Mouse (Mus musculus) fibroblast of lung, adult 2 months (primary cell): ENCODE results near the gene Hist3h2a.

ENCODE experiments used
- DNase-seq: peaks from one replicate; pipeline ENCODE4 v3.0.0-alpha.2; 2011; ENCODE audit warnings: low read depth

The Hist3h2a gene

DNA sequence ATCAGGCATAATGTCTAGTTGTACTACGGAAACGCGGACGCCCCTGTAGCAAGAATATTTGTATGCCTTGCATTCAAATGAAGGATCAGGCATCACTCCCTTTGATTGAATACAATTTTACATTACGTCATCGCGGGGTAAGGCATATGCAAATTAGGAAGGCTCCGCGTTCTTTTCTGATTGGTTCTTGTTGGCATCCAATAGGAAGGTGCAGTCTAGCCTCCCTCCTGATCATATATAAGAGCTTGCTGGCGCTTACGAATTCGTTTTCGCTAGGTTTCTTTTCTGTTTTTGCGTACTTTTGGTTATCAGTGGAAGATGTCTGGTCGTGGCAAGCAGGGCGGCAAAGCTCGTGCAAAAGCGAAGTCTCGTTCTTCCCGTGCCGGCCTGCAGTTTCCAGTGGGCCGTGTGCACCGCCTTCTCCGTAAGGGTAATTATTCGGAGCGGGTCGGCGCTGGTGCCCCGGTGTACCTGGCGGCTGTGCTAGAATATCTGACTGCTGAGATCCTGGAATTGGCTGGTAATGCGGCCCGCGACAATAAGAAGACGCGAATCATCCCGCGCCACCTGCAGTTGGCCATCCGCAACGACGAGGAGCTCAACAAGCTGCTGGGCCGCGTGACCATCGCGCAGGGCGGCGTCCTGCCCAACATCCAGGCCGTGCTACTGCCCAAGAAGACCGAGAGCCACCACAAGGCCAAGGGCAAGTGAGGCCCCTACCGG lies at the start of gene Hist3h2a, which contains the start of gene Trim17:
Gene Hist3h2a (plus strand): TSS at position 266 of the 723 bp plus-strand sequence.
Gene Trim17 (plus strand): TSS at position 266 of the 723 bp plus-strand sequence.
- peak; percentile 74 for DNase-seq

GRCm38 (mm10) chr11:58904838-58905237 lies 49.6 kb upstream of the Hist3h2a start:
- DNase-seq = peak; percentile 15

DNA sequence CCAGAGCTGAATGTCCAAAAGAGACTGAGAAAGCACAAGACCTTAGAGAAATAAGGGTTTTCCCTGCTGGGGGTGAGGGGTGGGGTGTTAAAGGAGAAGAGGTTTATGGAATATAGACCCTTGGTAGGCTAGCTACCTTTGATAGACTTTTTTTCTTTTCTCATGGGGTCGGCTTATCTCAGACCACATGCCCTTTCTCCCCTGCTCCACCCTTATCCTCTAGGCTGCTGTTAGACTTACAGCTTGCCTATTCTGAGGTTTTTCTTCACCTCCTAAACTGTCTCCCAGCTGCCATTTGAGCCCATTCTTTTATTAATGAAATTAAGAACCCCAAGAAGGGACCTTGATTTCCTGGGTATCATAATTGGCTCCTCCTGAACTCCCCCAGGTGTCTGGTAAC lies 40.7 kb upstream of the Hist3h2a start:
- no peak for DNase-seq

DNA sequence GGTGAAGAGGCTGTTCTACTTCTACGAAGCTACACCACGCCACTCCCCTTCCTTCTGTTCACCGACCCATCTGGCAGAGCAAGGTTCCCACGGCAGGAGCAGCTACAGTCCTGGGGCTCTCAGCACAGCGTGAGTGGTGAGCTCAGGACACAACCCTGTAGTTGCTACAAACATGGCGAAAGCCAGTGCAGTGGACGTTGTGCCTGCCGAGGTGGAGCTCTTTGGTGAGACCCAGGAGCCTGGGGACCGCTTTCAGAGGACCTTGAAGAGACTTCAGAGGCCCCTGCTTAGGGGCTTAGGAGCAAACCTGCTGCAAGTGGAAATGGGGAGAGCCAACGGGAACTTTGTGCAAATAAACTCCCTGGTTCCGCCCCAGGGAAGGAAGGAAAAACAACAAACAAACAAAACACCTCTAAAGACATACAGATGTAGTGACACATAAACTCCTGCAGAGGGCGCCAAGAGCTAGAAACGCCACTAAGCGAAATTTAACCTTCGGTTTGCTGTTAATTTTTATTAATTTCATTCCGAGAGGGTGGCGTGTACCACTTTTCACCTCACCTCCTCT lies 39.9 kb upstream of the Hist3h2a start:
- no peak for DNase-seq

DNA sequence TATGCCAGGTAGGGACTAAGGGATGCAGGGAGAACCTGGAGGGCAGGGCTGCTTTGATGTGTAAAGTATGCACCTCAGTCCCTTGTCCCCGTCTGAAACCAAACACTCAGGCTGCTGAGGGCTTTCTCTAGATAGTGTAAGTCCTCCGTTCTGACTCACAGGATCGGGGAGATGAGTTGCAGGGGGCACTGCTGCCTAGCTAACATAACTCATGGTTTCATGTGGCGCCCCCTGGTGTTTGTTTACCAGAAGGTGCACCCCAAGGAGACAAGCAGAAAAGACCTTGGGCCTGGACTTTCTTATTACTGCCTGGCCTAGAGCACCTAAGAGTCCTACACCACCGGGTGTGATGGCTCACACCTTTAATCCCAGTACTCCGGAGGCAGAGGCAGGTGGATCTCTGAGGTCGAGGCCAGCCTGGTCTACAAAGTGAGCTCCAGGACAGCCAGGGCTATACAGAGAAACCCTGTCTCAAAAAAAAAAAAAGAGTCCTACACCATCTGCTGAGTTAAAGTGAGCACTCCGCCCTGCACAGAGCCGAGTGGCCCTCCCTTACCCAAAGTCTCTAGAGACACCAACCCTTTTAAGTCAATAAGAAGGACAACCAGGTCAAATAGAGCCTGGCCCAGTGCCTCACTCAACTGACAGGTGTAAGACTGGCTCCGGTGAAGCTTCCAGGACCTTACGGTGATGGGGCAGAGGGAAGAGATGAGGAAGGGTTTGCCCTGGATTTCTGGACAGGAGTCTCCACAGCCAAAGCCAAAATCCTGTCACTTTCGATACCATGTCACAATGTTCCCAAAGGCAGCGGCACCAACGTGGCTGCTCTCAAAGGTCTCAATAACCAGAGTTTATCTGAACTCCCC lies 37.4 kb upstream of the Hist3h2a start:
- no peak for DNase-seq

DNA sequence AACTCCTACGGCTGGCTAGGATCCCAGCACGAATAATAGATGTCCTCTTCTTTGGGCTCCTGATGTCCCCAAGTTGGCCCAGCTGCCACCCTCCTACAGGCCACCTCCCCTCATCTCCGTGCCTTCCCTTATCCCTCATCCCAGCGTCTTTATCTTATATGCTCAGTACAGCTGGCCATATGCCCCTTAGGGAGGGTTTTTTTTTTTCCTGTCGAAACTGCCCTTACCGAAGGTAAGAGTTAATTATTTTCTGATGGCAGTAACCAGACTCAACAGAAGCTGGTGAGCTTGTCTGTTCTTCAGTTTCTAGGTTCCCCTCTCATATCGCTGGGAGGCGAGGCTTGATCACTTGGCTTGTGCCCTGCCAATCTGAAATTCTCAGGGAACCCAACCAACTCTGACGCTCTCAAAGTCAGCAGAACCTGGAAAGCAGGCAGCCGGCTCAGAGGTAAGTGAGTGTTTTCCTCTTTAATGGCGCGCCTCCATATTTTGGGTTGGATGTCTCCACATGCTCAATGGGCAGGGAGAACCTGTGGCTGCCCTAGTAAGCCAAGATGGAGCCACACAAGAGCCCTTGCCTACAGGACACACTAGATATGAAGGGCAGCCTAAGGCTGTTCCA lies 36.6 kb upstream of the Hist3h2a start, which contains the start of gene Btnl10:
Gene Btnl10 (plus strand): TSS at position 164 of the 622 bp plus-strand sequence.
- DNase-seq = no peak

DNA sequence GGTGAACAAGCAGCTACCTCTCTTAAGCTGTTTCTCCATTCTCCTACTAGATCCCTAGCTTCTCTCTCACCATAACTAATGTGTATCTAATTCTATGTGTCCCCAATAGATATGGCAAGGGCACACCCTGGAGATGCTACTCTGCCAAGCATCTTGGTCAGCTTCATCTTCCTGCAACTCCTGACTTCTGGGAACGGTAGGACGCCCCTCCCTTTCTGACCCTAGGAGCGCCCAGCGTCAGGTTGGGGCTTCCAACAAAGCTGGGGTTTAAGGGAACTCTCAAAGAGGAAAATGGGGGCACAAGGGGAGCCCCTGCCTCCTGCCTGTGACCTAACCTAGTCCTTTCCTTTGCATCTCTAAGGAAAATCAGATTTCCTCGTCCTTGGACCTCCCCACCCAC lies 35.7 kb upstream of the Hist3h2a start:
- no peak for DNase-seq

DNA sequence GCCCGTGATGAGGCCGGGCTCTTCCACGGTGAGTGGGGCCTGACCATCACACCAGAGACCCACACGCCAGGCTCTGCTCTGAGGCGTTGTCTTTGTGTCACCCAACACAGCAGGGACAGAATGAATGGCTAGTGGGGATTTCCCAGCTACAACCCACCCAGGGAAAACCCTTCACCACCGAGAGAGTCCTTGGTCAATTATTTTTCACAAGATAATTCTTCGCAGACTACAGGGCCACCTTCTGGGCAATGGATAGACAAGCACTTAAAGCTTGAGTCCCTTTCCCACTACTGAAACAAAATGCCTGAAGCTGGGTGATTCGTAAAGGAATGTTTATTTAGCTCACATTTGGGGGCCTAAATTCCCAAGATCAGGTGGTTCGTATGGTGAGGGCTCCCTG lies 32.1 kb upstream of the Hist3h2a start:
- DNase-seq = no peak

DNA sequence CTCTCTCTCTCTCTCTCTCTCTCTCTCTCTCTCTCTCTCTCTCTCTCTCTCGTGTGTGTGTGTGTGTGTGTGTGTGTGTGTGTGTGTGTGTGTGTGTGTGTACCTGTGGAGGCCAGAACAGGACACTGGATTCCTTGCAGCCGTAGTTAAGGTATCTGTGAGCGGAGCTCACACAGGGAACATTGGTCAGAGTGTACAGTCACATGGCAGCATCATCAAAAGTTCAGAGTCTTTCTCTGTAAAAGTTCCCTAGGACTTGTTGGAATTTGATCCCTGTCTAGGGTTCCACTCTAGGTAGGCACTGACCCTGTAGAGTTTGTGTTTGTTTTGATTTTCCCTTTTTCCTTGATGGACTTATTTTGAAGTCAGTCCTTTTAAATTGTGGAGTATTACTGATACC lies 27.8 kb upstream of the Hist3h2a start:
- DNase-seq = no peak

- DNase-seq = no peak
These were observed 27.4 kb upstream of the Hist3h2a start for GRCm38 (mm10) chr11:58927053-58927452.

- DNase-seq = no peak
These were observed 26.5 kb upstream of the Hist3h2a start for GRCm38 (mm10) chr11:58927790-58928651.

DNA sequence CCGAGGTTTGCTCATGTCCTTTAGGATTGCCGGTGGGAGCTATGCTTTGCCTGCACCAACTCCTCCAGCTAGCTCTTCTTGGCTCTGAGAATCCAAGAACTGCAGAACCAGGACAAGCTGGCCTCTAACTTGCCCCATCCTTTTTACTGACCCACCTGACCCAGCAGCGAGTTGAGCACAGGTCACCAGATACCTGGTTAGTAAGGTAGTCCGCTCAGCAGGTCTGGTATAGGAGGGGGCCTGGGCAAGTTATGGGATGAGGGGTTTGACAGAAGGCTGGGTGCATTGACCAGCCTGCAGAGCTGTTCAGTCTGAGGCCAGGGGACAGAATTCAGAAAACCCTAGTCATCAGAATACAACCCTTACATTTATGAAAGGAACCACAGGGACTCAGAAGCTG lies 25.4 kb upstream of the Hist3h2a start:
- no peak for DNase-seq

- DNase-seq = no peak
These were observed 24.8 kb upstream of the Hist3h2a start for GRCm38 (mm10) chr11:58929641-58930040.

DNA sequence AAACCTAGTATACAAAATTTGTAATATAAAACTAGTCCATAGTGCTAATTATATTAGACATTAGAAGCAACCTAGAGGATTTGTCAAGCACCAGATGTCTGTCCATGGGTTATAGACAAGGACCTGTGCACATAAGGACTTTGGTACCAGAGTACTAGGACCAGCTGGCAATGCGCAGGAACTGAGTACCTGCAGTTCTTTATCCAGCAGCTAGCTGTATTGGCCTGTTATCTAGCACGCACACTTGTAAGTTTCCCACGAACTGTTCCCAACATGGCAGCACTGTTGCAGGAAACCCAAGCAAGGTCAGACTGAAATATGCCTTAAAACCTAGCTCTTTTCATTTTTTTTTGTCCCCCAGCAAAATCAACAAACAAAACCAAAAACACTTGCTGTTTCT lies 24.2 kb upstream of the Hist3h2a start:
- DNase-seq = no peak

DNA sequence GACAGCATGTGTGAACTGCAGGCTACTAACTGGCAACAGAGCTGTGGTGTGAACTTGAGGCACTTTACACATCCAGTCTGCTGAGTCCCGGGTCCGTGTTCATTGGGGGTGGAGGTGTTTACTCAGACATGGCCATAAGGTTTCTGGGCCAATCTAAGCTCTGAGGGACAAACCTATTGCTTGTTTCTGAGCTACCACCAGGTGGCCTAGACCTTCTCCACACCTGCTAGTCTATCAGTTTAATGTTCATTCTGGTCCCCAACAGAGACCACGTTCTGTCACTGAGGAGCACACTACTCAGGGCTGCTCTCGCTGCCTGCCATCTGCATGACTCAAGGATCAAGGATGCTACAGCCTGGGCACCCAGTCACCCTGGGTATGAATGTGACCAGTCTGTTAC lies 22.9 kb upstream of the Hist3h2a start:
- DNase-seq = no peak

GRCm38 (mm10) chr11:58937909-58938308 lies 16.6 kb upstream of the Hist3h2a start:
- no peak for DNase-seq

- DNase-seq = peak; percentile 68
These were observed 16.0 kb upstream of the Hist3h2a start, which contains the start of gene Rnf187 for GRCm38 (mm10) chr11:58938322-58939087. TSS of gene Rnf187 (minus strand) at chr11:58938916.

- no peak for DNase-seq
These were observed 15.4 kb upstream of the Hist3h2a start for GRCm38 (mm10) chr11:58939088-58939439.

GRCm38 (mm10) chr11:58944136-58944535 lies 10.3 kb upstream of the Hist3h2a start:
- DNase-seq = no peak

DNA sequence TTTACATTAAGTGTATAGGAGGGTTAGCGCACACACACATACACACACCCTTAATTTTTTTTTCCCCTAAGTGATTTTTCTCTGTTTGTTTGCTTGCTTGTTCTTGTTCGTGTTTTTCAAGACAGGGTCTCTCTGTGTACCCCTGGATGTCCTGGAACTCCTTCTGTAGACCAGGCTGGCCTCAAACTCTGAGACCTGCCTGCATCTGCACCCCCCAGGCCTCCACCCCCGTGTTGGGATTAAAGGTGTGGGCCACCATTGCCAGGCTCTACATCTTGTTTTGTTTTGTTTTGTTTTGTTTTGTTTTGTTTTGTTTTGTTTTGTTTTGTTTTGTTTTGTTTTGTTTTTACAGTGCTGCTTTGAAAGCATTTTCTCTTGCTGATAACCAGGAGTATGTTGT lies 7.2 kb upstream of the Hist3h2a start:
- no peak for DNase-seq
